Mouse (Mus musculus) heart, postnatal 0 days (tissue): ENCODE results near the gene Yrdc. TPM values are rescaled to one million over a fixed set of nuclear protein-coding genes. Genes with fewer than 3 reads are reported as not detected.

Source experiments
- ATAC-seq: fragments of 200-750 bp; cut with Nextera tagmentation; 2 replicates; pipeline ENCODE4 v1.8.0; 2017; ENCODE audit warnings: low read depth, moderate number of reproducible peaks, moderate library complexity; ENCODE audit not compliant: insufficient read depth
- DNase-seq: peaks from one replicate; pipeline ENCODE4 v3.0.0-alpha.2; 2016; ENCODE audit warnings: low spot score
- H3K27ac ChIP-seq: fragments of 300-500 bp; sonication (generic); 2 replicates; pipeline ENCODE4 v1.5.1; 2014; ENCODE audit warnings: low read depth, mild to moderate bottlenecking
- H3K27me3 ChIP-seq: fragments of 300-500 bp; sonication (generic); 2 replicates; pipeline ENCODE4 v1.6.1; 2014; ENCODE audit warnings: low read length, mixed read lengths; ENCODE audit not compliant: control insufficient read depth, insufficient read depth
- H3K36me3 ChIP-seq: fragments of 300-500 bp; sonication (generic); replicated peaks from 2 replicates; pipeline ENCODE4 v1.6.1; 2014; ENCODE audit warnings: low read length, mixed read lengths; ENCODE audit not compliant: control insufficient read depth, insufficient read depth
- H3K4me1 ChIP-seq: fragments of 300-500 bp; sonication (generic); 2 replicates; pipeline ENCODE4 v1.6.1; 2014; ENCODE audit warnings: antibody characterized with exemption; ENCODE audit not compliant: control insufficient read depth, insufficient read depth
- H3K4me2 ChIP-seq: fragments of 300-500 bp; sonication (generic); 2 replicates; pipeline ENCODE4 v1.6.1; 2014; ENCODE audit warnings: low read depth, mild to moderate bottlenecking, low read length, moderate library complexity
- H3K4me3 ChIP-seq: fragments of 300-500 bp; sonication (generic); 2 replicates; pipeline ENCODE4 v1.5.1; 2014; ENCODE audit warnings: low read depth, low read length
- H3K9ac ChIP-seq: fragments of 300-500 bp; sonication (generic); replicated peaks from 2 replicates; pipeline ENCODE4 v1.6.1; 2014; ENCODE audit warnings: low read depth, low read length, mixed read lengths
- H3K9me3 ChIP-seq: fragments of 300-500 bp; sonication (generic); replicated peaks from 2 replicates; pipeline ENCODE4 v1.6.1; 2016; ENCODE audit warnings: low read length; ENCODE audit not compliant: control insufficient read depth
- CTCF ChIP-seq: IDR thresholded peaks from 2 replicates; pipeline ENCODE4 v1.5.1; 2016; ENCODE audit warnings: antibody characterized with exemption, control low read depth, low read depth
- EP300 ChIP-seq: IDR thresholded peaks from 2 replicates; pipeline ENCODE4 v1.6.1; 2016; ENCODE audit warnings: antibody characterized with exemption, low read depth
- WGBS: fragments of 180-500 bp; shearing (Covaris S2); extraction: QIAGEN DNeasy Blood & Tissue Kit; methylation state at CpG from one replicate; pipeline ENCODE4 v1.1.7; 2014; 5-methylcytosine and 5-hydroxymethylcytosine counted together
- polyA plus RNA-seq: library from polyadenylated mRNA; unstranded; fragments of >200 nt; fragmentation: Nextera tagmentation; extraction: Ambion mirVana; gene quantifications from 2 replicates; pipeline ENCODE4 v1.2.1, GENCODE M21; 2015
- total RNA-seq: library from RNA; depleted of rRNA; stranded (reverse); fragments of >200 nt; gene quantifications from 2 replicates; pipeline ENCODE4 v1.2.3, GENCODE M21; 2014; ENCODE audit warnings: low replicate concordance

Yrdc gene
- total and polyA plus RNA-seq, 2 experiments from 2014 or later = 16.9 to 31.8 TPM

- no peak overlapping the region for H3K9ac ChIP-seq
- H3K4me1 ChIP-seq = no peaks in the 10 kb centered on the region; the same call in 1 of the 2 replicates
- H3K9me3 ChIP-seq = no peaks in the 10 kb centered on the region
- TF ChIP-seq EP300 (no peak), CTCF (no peak)
- no peak for ATAC-seq
- WGBS = 88% methylated on average over 4 of the region's 4 CpGs
- H3K4me2 ChIP-seq = no peak overlapping the region
- no peak overlapping the region for H3K4me3 ChIP-seq
- H3K27ac ChIP-seq = no peak overlapping the region
- DNase-seq = no peak
- H3K27me3 ChIP-seq = no peaks in the 10 kb centered on the region
- H3K36me3 ChIP-seq = peaks cover 33% of the 10 kb centered on the region
Observed at GRCm38 (mm10) chr4:124818832-124819231, 31.6 kb upstream of the Yrdc start.

- no peak overlapping the region for H3K27ac ChIP-seq
- DNase-seq (no peak), ATAC-seq (no peak)
- H3K27me3 ChIP-seq = no peaks in the 10 kb centered on the region
- TF ChIP-seq CTCF (no peak), EP300 (no peak)
- H3K4me3 ChIP-seq = no peak overlapping the region
- H3K36me3 ChIP-seq = peaks cover 70% of the 10 kb centered on the region
- no peaks in the 10 kb centered on the region for H3K4me1 ChIP-seq
- H3K4me2 ChIP-seq = no peak overlapping the region
- 85% methylated on average over 6 of the region's 6 CpGs for WGBS
- no peak overlapping the region for H3K9ac ChIP-seq
- H3K9me3 ChIP-seq = no peaks in the 10 kb centered on the region
Observed at GRCm38 (mm10) chr4:124824967-124825366, 25.5 kb upstream of the Yrdc start.

- Histone ChIP-seq H3K27ac (no peak overlapping the region), H3K9ac (no peak overlapping the region), H3K9me3 (no peaks in the 10 kb centered on the region), H3K4me3 (no peak overlapping the region), H3K4me1 (no peaks in the 10 kb centered on the region), H3K27me3 (no peaks in the 10 kb centered on the region), H3K4me2 (no peak overlapping the region), H3K36me3 (peaks cover 65% of the 10 kb centered on the region)
- WGBS = 95% methylated on average over 21 of the region's 21 CpGs
- TF ChIP-seq EP300 (no peak), CTCF (no peak)
- no peak for ATAC-seq
- no peak for DNase-seq
Observed at GRCm38 (mm10) chr4:124825371-124825965, 25.0 kb upstream of the Yrdc start.

- H3K4me3 ChIP-seq = no peak overlapping the region
- no peak overlapping the region for H3K27ac ChIP-seq
- H3K9me3 ChIP-seq = no peaks in the 10 kb centered on the region
- no peak overlapping the region for H3K9ac ChIP-seq
- no peak for TF ChIP-seq EP300
- TF ChIP-seq CTCF = no peak
- peaks cover 49% of the 10 kb centered on the region for H3K36me3 ChIP-seq
- H3K27me3 ChIP-seq = no peaks in the 10 kb centered on the region
- H3K4me1 ChIP-seq = no peaks in the 10 kb centered on the region
- no peak overlapping the region for H3K4me2 ChIP-seq
- DNase-seq = no peak
- 60% methylated on average over 5 of the region's 5 CpGs for WGBS
- ATAC-seq = no peak
Observed at GRCm38 (mm10) chr4:124829671-124830070, 20.8 kb upstream of the Yrdc start.

GRCm38 (mm10) chr4:124832796-124833195 is 17.7 kb upstream of the Yrdc start:
- no peaks in the 10 kb centered on the region for H3K4me1 ChIP-seq
- peaks cover 32% of the 10 kb centered on the region for H3K36me3 ChIP-seq
- WGBS = 91% methylated on average over 10 of the region's 10 CpGs
- TF ChIP-seq EP300 = no peak
- no peak for TF ChIP-seq CTCF
- no peak for DNase-seq
- H3K27ac ChIP-seq = no peak overlapping the region
- H3K9ac ChIP-seq = no peak overlapping the region
- H3K9me3 ChIP-seq = no peaks in the 10 kb centered on the region
- no peak overlapping the region for H3K4me3 ChIP-seq
- ATAC-seq = no peak
- no peak overlapping the region for H3K4me2 ChIP-seq
- H3K27me3 ChIP-seq = no peaks in the 10 kb centered on the region
